Mouse (Mus musculus) T-cell, adult 66 days (primary cell): ENCODE measurements around the gene Ppp4r3a. TPM values are rescaled to one million over a fixed set of nuclear protein-coding genes. Genes with fewer than 3 reads are reported as not detected.

Experiments
- total RNA-seq, 2 experiments: library from RNA; stranded (reverse); gene quantifications; 3 replicates in 1 of 2; 4 replicates in 1 of 2; pipeline ENCODE4 v1.2.4; 2023

Ppp4r3a gene
- 100 to 1,000 TPM; 158 to 161 TPM for total RNA-seq

GRCm38 (mm10) chr12:101083076-101083838, at the start of gene Ppp4r3a:
Ppp4r3a (minus strand) TSS chr12:101083702.

GRCm38 (mm10) chr12:101028954-101029731, 54.4 kb downstream of the Ppp4r3a start, which contains the start of gene Ccdc88c:
Ccdc88c (minus strand) TSS chr12:101029056.

Other genes starting within 250 kb of the Ppp4r3a start
- gene Gpr68, start 175.5 kb downstream of the Ppp4r3a start, total RNA-seq: 10 to 100 TPM; 78.9 to 88.7 TPM
- 100 to 1,000 TPM; 392 to 427 TPM for gene Ccdc88c, start 54.6 kb downstream of the Ppp4r3a start, total RNA-seq